Mouse (Mus musculus) kidney, adult 2 months (tissue): Measurements from ENCODE around the gene 4921501E09Rik.

Source experiments
- CTCF ChIP-seq: fragments of 200-500 bp; conservative IDR thresholded peaks from 2 replicates; pipeline ENCODE4 v1.5.1; 2011; ENCODE audit warnings: low read depth, mild to moderate bottlenecking, control low read depth, low read length, moderate library complexity, mixed read lengths; ENCODE audit not compliant: insufficient read depth, insufficient read length
- POLR2A ChIP-seq: fragments of 200-500 bp; IDR thresholded peaks from one replicate; pipeline ENCODE4 v1.6.1; 2011; ENCODE audit warnings: low read depth, low read length, control low read depth

DNA sequence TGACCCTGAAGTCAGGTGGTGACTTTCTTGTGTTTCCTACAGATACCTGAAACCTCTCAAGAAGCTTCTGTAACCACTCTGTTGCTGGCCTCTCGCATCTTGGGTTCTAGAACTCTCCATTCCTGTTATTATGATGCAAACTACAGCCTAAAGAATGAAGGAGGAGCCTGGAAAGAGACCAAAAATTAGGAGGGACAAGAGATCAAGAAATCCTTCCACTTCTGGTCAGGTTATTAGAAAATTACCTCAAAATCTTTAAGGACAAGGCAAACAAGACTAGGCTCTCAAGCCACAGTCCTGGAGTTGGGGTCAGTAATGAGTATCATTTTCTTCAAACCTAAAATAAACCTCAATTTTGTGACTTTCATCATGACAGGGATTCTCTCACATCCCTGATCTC, at the start of gene 4921501E09Rik:
- TF ChIP-seq CTCF (no peak), POLR2A (no peak)
